Mouse (Mus musculus) hematopoietic stem cell, adult 5-6 weeks (primary cell): Measurements from ENCODE around the gene Hrasls. TPM values are rescaled to one million over a fixed set of nuclear protein-coding genes. Genes with fewer than 3 reads are reported as not detected.

Experiments
- ATAC-seq, 2 experiments: fragments of 125-278 bp in 1 of 2; replicated peaks in 1 of 2; 2 replicates each; pipeline ENCODE4 v1.8.0; 2016 to 2017; ENCODE audit warnings: inconsistent platforms in 2 of 2, mild to moderate bottlenecking in 2 of 2, moderate number of reproducible peaks in 2 of 2, low read depth in 1 of 2, moderate TSS enrichment in 1 of 2; ENCODE audit not compliant: low FRiP score in 2 of 2, poor library complexity in 2 of 2, severe bottlenecking in 2 of 2, insufficient read depth in 1 of 2, low TSS enrichment in 1 of 2
- total RNA-seq: library from RNA; stranded (forward); fragments of 172-1452, 232-1000 nt; gene quantifications from 2 replicates; pipeline ENCODE4 v1.2.3, GENCODE M21; 2017

The Hrasls gene
- total RNA-seq: not detected in 2 replicates

- ATAC-seq: no peak
Measured at GRCm38 (mm10) chr16:29209605-29210411, at the start of gene Hrasls. Hrasls (plus strand) TSS chr16:29209695.

- ATAC-seq: no peak
Measured at GRCm38 (mm10) chr16:29162271-29162670, 47.2 kb upstream of the Hrasls start.

GRCm38 (mm10) chr16:29167051-29167450 is 42.4 kb upstream of the Hrasls start:
- no peak for ATAC-seq

- no peak for ATAC-seq
Measured at GRCm38 (mm10) chr16:29171741-29172140, 37.8 kb upstream of the Hrasls start.

- no peak for ATAC-seq
Measured at GRCm38 (mm10) chr16:29173201-29173600, 36.3 kb upstream of the Hrasls start.

- ATAC-seq: no peak
Measured at GRCm38 (mm10) chr16:29174831-29175350, 34.6 kb upstream of the Hrasls start.

- no peak for ATAC-seq
Measured at GRCm38 (mm10) chr16:29192911-29193310, 16.6 kb upstream of the Hrasls start.

- no peak for ATAC-seq
Measured at GRCm38 (mm10) chr16:29193981-29194380, 15.5 kb upstream of the Hrasls start.

- ATAC-seq: no peak
Measured at GRCm38 (mm10) chr16:29195156-29195555, 14.3 kb upstream of the Hrasls start.

- no peak for ATAC-seq
Measured at GRCm38 (mm10) chr16:29198461-29198860, 11.0 kb upstream of the Hrasls start.

GRCm38 (mm10) chr16:29201146-29201545 is 8.3 kb upstream of the Hrasls start:
- no peak for ATAC-seq

- ATAC-seq: no peak
Measured at GRCm38 (mm10) chr16:29204875-29205274, 4.6 kb upstream of the Hrasls start.

GRCm38 (mm10) chr16:29205581-29205980 is 3.9 kb upstream of the Hrasls start:
- no peak for ATAC-seq

- no peak for ATAC-seq
Measured at GRCm38 (mm10) chr16:29208841-29209240, 654 bp upstream of the Hrasls start.

- no peak for ATAC-seq
Measured at GRCm38 (mm10) chr16:29216395-29217295, 7.2 kb downstream of the Hrasls start.

GRCm38 (mm10) chr16:29235951-29236350 is 26.5 kb downstream of the Hrasls start:
- ATAC-seq: no peak

- no peak for ATAC-seq
Measured at GRCm38 (mm10) chr16:29254325-29254724, 44.8 kb downstream of the Hrasls start.
